Mouse (Mus musculus) naive thymus-derived CD4-positive, alpha-beta T cell, adult 2 months (primary cell): ENCODE measurements around the gene Stim1.
"Not testable (repeated sequence)": the region's sequence is repeated elsewhere in the genome, so short reads cannot be mapped to it uniquely, and the experiment has no call there.

Source experiments
- DNase-seq: peaks from one replicate; pipeline ENCODE4 v3.0.0-alpha.2; 2011; ENCODE audit warnings: low read depth

The Stim1 gene

GRCm38 (mm10) chr7:102361297-102361696, 93.7 kb downstream of the Stim1 start:
- no peak for DNase-seq

- DNase-seq: no peak
These were observed 96.2 kb downstream of the Stim1 start for GRCm38 (mm10) chr7:102363853-102364252.

- peak; percentile 61 for DNase-seq
These were observed 102.1 kb downstream of the Stim1 start for GRCm38 (mm10) chr7:102369661-102370060.

GRCm38 (mm10) chr7:102370526-102370925, 102.9 kb downstream of the Stim1 start:
- DNase-seq: no peak

- DNase-seq: no peak
These were observed 105.9 kb downstream of the Stim1 start for GRCm38 (mm10) chr7:102373382-102374072.

- no peak for DNase-seq
These were observed 115.6 kb downstream of the Stim1 start for GRCm38 (mm10) chr7:102383221-102383620.

- DNase-seq: no peak
These were observed 118.4 kb downstream of the Stim1 start for GRCm38 (mm10) chr7:102385973-102386372.

- DNase-seq: no peak
These were observed 121.5 kb downstream of the Stim1 start for GRCm38 (mm10) chr7:102389082-102389481.

- no peak for DNase-seq
These were observed 126.3 kb downstream of the Stim1 start for GRCm38 (mm10) chr7:102393898-102394297.

- no peak for DNase-seq
These were observed 128.3 kb downstream of the Stim1 start for GRCm38 (mm10) chr7:102395894-102396293.

- DNase-seq: no peak
These were observed 128.7 kb downstream of the Stim1 start for GRCm38 (mm10) chr7:102396331-102396730.

- no peak for DNase-seq
These were observed 131.7 kb downstream of the Stim1 start for GRCm38 (mm10) chr7:102399180-102399731.

- DNase-seq: no peak
These were observed 136.5 kb downstream of the Stim1 start for GRCm38 (mm10) chr7:102404118-102404517.

- no peak for DNase-seq
These were observed 139.8 kb downstream of the Stim1 start for GRCm38 (mm10) chr7:102407440-102407839.

GRCm38 (mm10) chr7:102415272-102415671, 147.7 kb downstream of the Stim1 start:
- DNase-seq: not testable (repeated sequence)

GRCm38 (mm10) chr7:102415841-102416240, 148.2 kb downstream of the Stim1 start:
- no peak for DNase-seq

- DNase-seq: peak; percentile 89
These were observed 149.8 kb downstream of the Stim1 start for GRCm38 (mm10) chr7:102417398-102417797.

- DNase-seq: no peak
These were observed 154.4 kb downstream of the Stim1 start for GRCm38 (mm10) chr7:102422036-102422435.

GRCm38 (mm10) chr7:102425933-102426685, 158.5 kb downstream of the Stim1 start:
- peak; percentile 50 for DNase-seq

- DNase-seq: no peak
These were observed 166.7 kb downstream of the Stim1 start for GRCm38 (mm10) chr7:102434344-102434743.

- DNase-seq: peak; percentile 23
These were observed 173.4 kb downstream of the Stim1 start for GRCm38 (mm10) chr7:102440822-102441656.
